Mouse (Mus musculus) lung, postnatal 14 days (tissue): Measurements from ENCODE around the gene Arl11.
"Not testable (repeated sequence)": the region's sequence is repeated elsewhere in the genome, so short reads cannot be mapped to it uniquely, and the experiment has no call there.

Experiments
- DNase-seq: peaks from one replicate; pipeline ENCODE4 v3.0.0; 2021

Gene Arl11

DNA sequence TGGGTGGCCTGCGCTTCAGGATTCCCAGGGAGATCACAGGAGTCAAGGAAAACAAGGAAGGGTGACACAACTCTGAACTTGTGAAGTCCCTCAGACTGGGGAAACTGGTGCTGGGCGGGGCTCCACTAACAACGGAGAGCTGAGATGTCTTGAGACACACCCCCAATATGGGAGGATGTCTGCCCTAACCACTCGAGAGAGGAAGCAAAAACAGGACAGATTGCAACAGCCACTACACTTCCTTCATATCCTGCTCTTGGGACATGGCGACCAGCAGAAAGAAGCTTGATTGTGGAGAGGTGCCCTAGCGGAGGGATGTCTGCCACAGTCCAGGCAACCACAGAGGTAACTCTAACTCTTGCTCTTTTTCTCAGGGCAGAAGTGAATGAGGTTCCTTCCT is at the start of gene Arl11:
TSS of gene Arl11 (plus strand) at position 161 of the 400 bp plus-strand sequence.
- DNase-seq, result peak; percentile 35

GRCm38 (mm10) chr14:61267908-61268475 is 41.6 kb upstream of the Arl11 start:
- peak; percentile 26 for DNase-seq

- no peak for DNase-seq
These were observed 34.9 kb upstream of the Arl11 start for GRCm38 (mm10) chr14:61274414-61275198.

DNA sequence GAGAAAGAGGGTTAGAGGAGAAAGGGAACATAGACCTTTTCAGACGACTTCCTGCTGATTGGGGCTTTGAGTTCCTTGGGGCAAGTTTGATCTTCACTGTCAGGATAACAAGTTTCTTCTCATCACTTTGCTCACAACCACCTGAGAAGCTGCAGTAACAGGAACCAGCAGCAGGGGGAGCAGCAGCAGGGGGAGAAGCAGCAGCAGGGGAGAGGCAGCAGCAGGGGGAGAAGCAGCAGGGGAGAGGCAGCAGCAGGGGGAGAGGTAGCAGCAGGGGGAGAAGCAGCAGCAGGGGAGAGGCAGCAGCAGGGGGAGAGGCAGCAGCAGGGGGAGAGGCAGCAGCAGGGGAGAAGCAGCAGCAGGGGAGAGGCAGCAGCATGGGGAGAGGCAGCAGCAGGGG is 32.3 kb upstream of the Arl11 start:
- peak; percentile 71 for DNase-seq

DNA sequence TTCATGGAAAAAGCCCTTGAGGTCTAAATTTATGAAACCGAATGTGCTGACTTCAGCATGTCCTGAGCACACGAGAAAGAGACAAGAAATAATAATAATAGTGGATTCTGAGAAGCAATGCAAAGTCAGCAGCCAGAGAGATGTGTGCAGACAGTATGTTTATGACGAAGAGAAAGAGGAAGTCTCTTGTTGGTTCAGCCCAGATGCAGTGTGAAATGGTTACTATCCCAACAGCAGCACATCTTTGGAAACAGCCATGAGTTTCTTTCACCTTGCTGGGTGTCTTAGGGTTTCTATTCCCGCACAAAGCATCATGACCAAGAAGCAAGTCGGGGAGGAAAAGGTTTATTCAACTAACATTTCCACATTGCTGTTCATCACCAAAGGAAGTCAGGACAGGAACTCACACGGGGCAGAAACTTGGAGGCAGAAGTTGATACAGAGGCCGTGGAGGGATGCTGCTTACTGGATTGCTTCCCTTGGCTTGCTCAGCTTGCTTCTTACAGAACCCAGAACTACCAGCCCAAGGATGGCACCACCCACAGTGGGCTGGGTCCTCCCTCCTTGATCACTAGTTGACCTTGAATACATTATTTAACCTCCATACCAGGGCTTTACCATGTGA is 30.8 kb upstream of the Arl11 start:
- DNase-seq, result no peak

DNA sequence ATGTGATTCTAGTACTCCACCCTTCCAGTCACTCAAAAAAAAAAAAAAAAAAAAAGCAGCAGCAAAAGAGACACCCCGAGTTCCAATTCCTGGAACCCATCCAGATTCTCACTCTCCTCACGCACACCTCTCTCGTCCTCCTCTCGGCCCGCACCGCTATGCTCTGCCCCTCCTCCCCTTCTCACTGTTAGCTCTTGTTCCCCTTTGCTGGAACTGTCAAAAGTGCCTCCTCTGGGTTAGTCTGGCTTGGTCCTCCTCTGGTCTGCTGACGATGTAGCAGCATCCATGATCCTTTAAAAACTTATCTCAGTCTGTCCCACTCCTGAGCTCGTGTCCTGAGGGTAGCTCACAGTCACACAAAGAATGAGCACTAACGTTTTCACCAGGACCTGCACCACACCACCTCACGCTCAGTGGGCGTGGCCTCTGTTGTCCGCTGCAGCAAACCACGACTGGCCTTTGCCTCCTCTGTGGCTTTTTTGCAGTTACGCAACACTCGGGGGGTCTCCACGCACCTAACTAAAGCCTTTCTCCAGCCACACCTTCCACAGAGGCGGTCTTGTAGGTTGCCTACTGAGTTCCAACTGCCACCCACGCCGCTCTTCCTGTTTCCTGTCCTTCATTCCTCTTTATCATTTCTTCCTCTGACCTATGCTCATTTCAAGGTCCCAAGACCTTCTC is 20.8 kb upstream of the Arl11 start:
- DNase-seq, result no peak

GRCm38 (mm10) chr14:61290664-61291063 is 18.9 kb upstream of the Arl11 start:
- peak; percentile 32 for DNase-seq

- DNase-seq, result peak; percentile 76
These were observed 15.4 kb upstream of the Arl11 start for GRCm38 (mm10) chr14:61293884-61294737.

DNA sequence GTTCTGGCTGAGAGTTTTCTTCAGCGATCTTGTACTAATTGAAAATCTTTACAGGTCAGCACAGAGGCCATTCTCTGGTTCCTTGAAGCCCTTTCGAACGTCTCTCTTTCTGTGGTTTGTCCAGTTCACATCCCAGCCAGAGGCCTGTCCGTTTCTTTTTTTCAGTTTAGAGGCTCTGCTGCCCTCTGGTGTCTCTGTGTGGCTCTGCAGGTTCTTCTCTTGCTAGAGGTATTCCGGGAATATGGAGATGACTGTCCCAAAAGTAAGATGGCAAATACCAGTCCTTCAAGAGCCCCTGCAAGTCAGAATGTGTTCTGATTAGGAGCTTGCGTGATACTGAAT is 14.8 kb upstream of the Arl11 start:
- DNase-seq, result peak; percentile 65

DNA sequence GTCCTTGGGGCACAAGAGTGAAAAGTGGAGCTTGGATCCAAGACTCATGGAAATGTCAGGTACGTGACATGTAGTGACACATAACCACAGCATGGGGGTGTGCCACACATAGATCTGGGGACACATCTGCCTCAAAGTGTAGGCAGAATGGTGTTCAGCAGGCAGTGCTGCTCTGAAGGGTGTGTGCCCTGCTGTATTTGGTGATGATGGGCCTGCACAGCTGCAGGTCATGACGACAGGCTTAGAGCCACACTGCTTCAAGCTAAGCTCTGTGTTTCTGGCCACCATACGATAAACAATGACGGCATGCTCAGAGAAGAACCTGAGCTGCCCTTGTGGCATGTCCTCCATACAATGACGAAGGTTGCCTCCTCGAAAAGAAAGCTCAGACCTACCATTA is 9.7 kb upstream of the Arl11 start:
- DNase-seq, result no peak

- no peak for DNase-seq
These were observed 8.2 kb upstream of the Arl11 start for GRCm38 (mm10) chr14:61301323-61301722.

DNA sequence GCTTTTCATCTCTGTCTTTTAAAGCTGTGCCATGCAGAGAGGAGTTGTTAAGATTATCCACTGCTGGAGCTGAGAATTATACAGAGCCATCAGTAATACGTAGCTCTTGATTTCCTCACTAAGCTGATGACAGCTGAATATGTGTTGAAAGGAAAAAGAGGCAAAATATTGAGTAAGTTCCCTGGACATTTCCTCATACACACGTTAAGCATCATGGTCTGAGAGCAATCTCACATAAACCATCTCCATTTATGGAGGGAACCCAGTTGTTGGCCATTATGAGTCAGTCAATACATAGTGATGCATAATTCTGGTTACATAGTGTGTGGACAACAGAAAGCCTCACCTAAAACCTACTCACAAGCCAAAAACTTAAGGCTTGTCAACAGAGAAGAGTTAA is 7.1 kb upstream of the Arl11 start:
- no peak for DNase-seq

DNA sequence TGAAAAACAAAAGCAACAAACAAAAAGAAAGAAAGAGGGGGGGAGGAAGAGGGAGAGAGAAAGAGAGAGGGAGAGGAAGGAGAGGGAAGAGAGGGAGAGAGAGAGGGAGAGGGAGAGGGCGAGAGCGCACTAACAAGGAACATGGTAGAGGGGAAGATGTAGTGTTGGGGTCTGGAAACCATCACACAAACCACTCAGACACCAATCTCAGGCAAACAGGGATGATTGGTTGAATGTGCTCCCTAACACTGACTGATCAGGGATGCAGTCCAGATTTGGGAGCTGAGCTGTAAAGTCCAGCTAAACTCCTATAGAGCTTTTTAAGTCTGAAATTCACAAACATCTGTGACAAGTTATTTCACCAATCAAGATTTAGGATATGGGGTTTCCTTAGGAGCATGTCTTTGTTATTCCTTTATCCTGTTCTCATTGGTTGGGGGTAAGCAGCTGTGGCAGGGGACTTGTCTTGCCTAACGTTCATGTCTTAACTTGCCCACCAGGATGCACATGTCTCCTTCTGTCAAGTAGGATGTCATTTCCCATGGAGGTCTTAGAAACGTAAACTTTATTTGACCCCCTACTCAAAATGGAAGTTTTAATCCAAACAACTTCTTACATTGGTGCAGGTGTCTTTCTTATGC is 5.5 kb upstream of the Arl11 start:
- no peak for DNase-seq

DNA sequence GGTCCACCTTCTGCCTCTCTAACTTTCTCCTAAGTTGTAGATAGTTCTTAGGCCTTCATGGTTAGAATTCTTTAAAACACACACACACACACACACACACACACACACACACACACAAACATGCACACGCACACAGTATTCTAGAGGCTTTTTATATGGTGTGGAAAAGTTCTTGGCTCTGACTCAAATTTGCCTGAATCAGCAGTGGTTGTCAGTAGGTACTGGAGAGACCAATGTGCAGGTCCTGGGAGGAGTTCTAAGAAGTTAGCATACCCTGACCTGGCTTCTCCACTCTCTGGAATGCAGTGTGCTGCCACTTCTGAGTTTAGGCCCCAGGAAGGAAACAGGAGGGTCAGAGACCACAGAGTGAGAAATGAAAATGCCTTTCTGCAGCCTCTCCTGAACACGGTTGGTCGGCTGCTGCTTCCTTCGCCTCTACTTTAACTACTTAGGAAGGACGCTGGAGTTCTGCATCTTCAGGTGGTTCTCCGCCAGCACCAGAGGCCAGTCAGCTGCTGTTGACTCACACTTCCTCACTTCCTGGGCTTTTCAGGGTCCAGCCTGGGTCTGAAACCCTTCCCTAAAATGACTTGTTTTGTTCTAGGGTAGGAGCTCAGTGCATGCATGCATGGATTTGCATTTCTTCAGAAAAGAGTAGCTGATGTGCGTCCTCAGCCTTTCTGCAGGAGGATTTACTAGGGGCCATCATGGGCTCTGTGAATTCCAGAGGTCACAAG is 651 bp downstream of the Arl11 start:
- DNase-seq, result no peak

GRCm38 (mm10) chr14:61310963-61311362 is 1.4 kb downstream of the Arl11 start:
- DNase-seq, result peak; percentile 11

DNA sequence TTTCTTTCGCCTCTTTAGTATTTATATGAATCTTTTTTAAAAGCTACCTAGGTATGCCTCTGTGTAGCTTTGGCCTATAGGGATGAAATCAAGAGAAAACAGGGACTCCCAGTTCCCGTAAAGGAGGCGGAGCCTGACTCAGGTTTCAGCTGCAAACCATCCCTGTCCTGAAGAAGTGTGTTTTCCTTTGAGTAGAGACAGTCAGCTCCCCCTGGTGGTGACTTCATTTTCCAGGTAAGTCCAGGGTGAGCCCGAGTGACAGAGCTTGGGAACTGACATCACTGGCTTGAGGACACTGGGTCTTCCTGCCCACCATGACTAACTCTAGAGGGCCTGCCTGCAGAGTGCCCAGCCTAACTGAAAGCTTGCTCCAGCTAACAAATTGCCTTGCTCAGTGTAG is 7.3 kb downstream of the Arl11 start:
- peak; percentile 63 for DNase-seq

DNA sequence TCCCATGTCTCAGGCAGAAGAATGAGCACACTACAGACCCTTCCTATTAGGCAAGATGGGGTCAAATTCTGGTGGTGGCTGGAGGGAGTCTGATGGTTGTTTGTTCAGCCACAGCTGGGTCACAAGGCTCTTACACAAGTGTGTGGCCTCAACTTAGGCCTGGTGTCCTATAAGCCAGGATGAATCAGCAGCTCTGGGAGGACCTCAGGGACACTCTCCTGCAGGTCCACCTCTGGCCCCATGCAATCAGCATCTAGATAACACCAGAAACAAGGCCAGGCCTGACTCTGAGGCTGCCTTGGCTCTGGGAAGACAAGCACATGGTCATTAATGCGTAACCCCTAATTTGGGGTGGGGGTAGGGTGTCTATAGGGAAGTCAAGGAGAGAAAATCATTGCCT is 11.2 kb downstream of the Arl11 start:
- peak; percentile 4 for DNase-seq

GRCm38 (mm10) chr14:61321200-61321599 is 11.6 kb downstream of the Arl11 start:
- DNase-seq, result no peak

DNA sequence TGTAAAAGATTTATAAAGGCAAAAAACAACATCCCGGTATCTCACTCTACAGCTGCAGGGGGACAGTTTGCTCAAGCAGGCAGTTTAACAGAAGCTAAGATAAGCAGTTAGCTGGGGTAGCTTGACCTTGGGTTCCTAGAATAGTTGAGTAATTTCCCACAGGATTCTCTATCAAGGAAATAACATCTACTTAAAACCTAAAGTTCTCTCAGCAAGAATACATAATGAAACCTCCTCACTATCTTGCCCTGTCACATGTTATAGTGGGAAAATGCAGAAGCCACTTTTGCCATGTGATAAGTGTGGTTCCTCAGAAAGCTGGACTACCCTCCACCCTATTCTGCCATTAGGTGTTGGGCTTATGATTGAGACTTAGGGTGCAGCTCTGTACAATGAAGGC is 13.2 kb downstream of the Arl11 start:
- no peak for DNase-seq

GRCm38 (mm10) chr14:61327007-61327406 is 17.5 kb downstream of the Arl11 start:
- not testable (repeated sequence) for DNase-seq

DNA sequence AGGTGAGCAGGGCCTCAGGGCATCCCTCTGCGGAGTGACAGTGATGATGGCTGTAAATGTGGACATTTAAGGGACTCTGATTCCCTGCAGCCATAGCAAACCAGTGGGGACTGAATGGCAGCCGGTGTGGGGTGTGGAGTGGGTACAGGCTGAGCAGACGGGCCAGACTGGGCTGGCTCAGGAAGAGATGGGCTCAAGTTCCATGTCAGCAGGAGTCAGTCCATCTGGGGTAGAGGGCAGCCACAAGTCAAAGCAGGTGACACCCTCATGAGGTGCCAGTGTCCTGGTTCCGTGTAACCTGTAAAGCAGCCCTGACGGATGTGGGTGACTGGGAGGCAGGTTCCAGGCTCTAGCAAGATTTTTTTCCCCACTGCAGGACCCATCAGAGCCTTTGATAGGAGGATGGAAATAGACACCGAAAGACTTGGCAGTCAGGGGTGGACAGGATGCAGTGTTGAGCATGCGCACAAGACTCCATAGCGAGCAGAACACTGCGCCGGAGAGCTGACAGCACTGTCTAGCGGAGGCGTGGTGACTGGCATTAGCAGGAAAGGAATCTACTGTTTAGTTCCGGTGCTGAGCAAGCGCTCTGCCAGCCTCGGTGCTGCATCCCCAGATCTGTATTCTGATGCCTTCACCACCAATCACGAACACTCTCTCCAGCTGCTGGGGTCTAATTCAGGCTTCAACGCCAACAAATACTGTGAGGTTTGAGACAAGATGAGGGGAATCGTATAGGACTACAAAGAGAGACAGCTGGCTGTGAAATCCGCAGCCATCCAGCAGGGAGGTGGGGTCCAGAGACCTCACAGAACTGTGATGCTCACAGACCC is 18.3 kb downstream of the Arl11 start:
- peak; percentile 63 for DNase-seq
